Mouse (Mus musculus) cerebellum, postnatal 25 days (tissue): Measurements from ENCODE around the gene Fam172a.

Source experiments
- DNase-seq, 2 experiments: peaks; one replicate each; pipeline ENCODE4 v3.0.0; 2021; ENCODE audit warnings: mixed read lengths in 2 of 2

Fam172a gene

DNA sequence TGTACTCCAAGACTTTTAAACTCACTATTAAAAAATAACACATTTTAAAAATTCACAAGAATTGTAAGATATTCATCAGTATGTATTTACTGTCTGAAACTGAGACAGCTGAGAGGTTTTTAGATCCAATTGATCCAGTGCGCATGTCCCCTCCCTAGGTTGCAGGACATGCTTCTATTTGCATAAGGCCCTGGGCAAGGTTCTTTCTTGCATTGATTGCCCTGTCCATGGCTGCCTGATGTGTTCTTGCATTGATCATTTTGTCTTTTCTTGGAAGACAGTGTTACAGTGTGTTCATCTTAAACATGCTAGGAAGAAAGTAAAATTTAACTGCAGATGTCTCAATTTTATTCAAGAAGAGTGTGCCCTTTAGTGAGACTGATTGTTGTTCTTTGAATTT, 275.3 kb downstream of the Fam172a start:
- DNase-seq: no peak

- peak in 1 of 2 experiments; percentile 66 for DNase-seq
These were observed 280.4 kb downstream of the Fam172a start for GRCm38 (mm10) chr13:77982105-77982851.

GRCm38 (mm10) chr13:77982852-77983202, 281.0 kb downstream of the Fam172a start:
- DNase-seq: no peak

- no peak for DNase-seq
These were observed 289.5 kb downstream of the Fam172a start for GRCm38 (mm10) chr13:77991189-77991886.

DNA sequence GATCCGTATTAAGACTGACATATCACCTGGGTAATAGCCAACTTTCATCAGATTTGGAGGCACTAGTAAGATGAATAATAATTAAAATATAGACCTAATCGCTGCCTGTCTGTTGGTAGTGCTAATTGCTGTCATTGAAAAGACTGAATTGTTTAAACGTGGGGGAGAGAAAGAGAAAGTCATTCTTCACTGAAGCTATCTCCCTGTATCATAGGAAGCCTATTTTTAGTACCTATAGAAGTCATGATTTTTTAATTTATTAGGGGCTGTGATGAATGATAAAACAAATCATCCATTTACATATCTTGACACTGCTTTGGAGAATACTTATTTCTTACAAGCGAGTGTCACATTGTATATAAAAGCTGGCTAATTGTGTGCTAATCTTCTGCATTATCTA, 302.8 kb downstream of the Fam172a start:
- no peak for DNase-seq

GRCm38 (mm10) chr13:78005344-78005743, 303.5 kb downstream of the Fam172a start:
- no peak for DNase-seq

DNA sequence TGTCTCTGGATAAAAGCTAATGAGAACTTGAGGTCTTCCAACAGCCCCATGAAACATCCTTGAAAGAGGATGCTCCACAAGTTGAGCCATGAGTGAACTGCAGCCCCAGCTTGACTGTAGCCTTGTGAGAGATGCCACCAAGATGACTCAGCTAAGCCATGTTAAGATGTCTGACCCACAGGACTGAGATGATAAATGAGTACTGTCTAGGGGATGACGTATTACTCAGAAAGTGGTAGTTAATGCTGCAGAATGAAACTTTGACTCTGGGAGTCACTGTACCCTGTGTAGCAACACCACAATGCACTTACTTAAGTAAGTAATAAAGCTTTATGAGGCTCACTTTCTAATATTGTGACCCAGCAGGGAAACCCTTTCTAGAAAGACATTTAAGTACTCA, 308.3 kb downstream of the Fam172a start:
- no peak for DNase-seq

DNA sequence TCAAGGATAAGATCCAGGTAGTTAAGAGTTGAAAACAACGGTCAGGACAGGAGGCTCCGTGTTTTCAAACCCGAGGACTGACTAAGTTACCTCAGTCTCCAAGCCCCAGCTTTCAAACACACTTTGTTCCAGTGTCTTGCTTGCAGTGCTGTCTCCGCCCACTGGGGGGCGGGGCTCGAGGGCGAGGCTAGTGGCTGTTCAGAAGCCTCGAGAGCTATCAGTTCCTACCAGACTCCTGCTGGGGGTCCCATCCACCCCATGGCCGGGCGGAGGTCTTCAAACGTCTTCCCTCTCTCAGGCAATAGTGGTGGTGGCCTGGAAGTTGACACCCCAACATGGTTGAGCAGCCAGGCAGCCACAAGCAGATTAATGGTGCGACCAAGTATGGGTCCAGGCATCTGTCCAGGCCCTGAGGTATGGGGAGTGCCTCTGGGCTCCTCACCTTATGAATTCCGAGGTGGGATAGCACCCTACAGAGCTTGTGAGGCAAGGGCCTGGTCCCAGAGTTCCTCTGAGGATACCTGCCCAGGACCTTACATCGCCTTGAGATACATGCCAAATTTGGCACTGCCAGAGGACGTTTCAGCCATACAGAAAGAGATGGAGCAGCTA, 323.0 kb downstream of the Fam172a start, which contains the start of gene Pou5f2:
TSS of gene Pou5f2 (plus strand) at position 220 of the 612 bp plus-strand sequence.
- peak; percentile 12 to 47 for DNase-seq

DNA sequence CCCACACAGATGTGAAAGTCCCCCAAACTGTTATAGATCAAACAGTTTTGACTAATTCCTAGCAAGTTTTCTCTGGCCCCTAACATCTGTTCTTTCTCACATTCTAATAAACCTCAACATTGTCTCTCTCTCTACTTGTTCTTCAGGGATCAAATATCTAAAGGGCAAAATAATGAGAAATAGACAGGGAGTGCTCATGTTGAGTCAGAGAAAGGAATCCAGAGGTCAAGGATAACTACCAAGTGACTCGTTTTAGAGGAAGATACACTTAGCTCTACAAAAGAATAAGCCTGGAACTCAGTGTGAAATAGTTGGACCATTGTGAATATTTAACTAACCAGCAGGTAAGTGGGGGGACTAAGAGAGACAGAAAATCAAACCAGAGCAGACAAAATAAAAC, 331.0 kb downstream of the Fam172a start:
- DNase-seq: no peak

DNA sequence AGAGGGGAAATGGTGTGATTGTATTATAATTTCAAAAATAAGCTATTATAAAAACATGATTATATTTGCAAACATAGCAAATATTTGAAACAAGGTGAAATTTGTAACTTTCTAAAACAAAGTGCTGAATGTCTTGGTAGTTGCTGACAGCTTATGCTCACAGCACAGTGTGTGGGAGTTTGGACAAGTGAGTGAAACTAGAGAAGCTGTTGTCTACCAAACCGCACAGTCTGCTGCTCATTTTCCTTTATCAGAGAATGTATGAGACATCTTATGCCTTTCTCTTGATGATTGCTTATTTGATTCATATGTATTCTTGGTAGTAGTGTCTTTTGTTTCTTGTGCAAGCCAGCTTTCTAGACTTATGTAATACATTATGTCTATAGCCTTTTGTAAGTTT, 335.4 kb downstream of the Fam172a start:
- no peak for DNase-seq

DNA sequence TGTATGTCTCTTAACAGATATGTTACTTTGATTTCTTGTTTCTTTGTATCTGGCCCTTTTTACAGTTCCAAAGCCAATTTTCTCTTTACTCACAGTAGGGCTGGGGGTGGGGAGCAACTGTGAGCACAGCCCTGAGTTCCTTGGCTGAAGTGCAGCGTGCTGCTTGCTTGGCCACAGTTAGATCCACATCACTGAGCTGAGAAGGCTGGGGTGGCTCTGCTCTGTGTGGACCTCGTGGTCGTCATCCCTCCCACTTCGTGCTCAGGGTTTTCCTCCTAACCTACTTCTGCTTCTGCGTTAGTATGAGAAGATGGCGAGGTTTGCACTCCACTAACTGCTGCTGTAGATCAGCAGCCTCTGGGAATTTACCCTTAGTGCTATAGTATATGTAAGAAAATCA, 341.4 kb downstream of the Fam172a start:
- no peak for DNase-seq

DNA sequence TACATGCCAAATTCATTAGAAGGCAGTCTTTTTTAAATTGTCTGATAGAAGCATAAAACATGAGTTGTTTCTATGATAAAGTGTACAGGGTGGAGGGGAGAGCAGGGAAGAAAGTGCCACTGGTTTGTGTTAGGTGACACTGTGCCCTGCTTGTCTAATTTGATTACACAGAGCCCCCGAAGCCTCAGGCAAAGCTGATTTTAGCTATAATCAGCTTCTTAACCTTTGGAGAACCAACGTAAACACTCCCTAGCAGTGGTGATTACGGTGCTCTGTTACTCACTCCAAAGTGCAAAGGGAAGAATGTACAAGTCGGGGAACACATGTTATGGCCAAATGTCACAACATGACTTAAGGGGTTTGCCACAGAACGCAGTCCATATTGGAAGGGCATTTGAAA, 343.3 kb downstream of the Fam172a start:
- no peak for DNase-seq

GRCm38 (mm10) chr13:78087751-78088150, 385.9 kb downstream of the Fam172a start:
- DNase-seq: no peak

DNA sequence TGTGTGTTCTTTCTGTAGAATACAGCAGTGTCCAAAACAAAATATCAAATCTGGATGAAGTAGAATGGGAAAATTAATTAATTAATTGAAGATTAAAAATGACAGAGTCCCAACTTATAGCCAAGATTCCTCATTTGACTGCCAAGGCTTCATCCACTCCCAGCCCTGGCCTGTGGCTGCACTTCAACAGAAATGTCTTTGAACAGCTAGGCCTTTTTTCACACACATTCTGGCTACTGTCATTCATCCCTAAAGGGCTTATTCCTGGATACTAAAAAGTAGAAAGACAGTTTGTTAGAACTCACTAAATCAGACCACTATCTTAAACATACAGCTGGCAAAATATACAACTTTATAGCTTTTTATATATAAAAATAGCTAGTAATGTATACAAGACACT, 388.9 kb downstream of the Fam172a start:
- DNase-seq: no peak

DNA sequence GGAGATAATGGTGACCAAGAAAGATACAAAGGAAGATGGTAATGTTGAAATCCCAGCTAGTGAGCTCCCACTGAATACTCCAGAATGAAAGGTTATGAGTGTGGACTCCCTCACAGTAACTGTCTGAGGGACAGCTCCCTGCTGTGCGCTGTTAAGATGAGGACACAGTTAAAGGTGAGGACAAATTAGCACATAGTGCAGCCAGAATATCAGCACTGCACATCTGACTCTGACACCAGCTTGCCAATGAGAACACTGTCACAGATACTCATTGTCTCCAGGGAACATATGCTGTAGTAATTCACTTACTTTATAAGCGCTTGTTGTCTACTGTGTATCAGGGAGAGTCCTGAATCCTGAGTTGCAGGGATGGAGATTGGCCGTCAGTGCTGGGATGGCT, 390.1 kb downstream of the Fam172a start:
- no peak for DNase-seq

DNA sequence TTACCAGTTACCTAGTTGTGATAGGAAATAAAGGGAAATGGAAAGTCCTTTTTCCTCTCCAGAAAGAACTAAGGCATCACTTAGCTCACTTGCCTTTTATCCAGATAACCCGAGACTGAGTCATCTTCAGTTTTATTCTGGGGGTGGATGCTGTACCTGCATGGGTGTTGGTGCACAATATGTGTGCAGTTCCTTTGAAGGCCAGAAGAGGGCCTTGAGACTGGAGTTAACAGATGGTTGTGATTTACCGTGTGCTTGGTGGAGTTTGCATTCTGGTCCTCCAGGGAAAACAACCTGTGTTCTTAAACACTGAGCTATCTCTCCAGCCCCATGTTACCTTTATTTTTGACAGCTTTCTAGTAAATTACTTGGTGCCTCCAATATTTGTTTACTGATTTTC, 392.5 kb downstream of the Fam172a start:
- no peak for DNase-seq

GRCm38 (mm10) chr13:78095071-78095973, 393.5 kb downstream of the Fam172a start:
- DNase-seq: no peak

DNA sequence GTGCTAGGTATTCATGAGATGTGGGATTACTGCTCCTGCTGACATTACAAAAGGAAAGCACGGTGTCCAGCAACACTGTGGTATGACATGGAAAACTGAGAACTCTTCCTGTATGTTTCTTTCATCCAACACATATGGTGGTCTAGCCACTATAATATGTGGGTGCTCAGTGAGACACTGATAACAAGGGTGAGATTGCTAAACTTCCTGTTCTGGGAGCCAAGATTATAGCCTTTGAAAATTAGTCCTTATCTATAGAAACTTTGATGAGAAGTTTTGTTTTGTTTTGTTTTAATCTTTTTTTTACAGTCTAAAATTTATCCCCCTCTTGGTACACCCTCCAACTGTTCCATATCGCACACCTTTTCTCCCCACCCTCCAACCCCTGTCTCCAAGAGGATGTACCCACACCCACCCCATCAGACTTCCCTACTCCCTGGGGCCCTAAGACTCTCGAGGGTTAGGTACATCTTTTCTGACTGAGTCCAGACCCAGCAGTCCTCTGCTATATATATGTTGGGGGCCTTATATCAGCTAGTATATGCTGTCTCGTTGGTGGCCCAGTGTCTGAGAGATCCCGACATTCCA, 397.1 kb downstream of the Fam172a start:
- DNase-seq: no peak

DNA sequence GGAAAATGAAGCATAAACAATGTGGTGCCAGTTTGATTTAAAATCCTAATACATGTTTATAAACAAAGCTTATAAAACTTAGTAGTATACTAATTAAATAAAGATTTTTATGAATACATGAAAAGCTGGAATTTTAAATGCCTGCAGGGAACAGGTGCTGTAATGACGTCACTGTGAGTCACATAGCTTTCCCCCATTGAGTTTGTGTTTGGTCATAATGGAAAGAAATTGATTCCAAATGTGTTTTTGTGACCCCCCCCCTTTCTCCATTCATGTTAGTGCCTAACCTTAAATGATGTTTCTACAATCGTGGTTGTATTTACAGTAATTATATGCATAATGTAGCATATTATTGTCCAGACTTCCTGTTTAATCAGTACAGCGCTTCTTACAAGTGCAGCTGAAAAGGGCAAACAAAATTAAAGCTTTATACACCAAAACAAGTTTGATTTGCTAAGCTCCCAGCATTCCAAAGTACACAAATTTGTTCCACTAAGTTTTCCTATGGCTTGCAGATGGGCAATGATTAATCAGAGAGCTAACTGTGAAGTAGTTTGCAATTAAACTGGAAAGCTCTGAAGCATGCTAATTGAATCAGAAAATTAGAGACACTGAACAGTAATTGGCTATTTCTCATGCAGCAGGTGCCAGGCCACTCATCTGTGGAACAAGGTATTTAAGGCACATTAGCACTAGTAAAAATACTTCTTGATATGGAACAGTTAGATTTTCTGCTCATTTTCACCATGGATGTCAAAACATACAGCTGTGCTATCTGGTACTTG, 398.1 kb downstream of the Fam172a start:
- no peak for DNase-seq

DNA sequence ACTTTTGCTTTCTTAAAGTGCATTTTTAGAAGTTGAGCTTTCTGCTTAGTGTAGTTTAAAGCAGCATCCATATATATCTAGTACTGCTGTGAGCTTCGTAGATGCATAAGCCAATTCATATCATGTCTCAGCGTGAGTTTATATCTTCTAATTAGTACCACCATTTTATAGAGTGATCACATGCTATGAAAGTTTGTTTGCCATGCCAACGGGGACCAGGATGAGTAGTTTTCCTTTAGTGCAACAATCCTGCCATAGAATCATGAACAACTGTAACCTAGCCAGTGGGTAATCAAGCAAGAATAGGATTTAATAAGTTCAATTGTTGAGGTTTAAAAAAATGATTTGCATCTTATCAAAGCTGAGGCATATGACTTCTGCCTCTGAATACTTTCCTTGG, 398.8 kb downstream of the Fam172a start:
- DNase-seq: no peak

DNA sequence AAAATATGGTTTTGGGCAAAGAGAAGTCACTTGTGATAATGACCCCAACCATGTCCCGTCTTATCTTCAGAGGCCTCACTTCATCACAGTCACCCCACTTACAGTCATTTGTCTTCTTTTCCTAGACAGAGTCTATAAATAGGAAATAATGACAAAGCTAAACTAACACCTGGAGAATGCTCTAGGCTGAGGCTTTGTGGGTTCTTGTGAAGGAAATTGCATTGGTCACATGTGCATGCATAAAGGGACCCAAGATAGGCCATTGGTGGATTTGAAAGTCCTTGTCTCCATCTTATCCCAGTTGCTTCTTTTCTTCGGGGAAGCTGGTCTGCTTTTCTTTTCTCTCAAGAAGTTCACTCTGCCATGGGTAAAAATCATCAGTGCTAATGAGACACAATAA, 400.5 kb downstream of the Fam172a start:
- DNase-seq: no peak

DNA sequence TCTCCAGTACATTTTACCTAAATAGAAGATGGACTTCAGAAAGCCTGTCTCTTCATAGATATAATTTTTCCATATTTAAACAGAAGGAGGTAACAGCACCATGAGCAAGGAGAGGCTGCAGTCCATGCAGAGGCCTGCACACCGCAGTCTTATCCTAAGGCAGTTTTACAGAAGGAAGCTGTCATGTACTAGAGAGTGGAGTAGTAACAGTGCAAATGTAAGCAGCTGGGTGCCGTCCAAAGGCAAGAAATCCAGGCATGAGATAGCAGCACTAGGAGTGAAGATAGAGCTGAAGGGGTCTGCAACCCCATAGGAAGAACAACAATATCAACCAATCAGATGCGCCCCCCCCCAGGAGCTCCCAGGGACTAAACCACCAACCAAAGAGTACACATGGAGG, 403.0 kb downstream of the Fam172a start:
- DNase-seq: no peak
